Mouse (Mus musculus) midbrain, embryonic 11.5 days (tissue): ENCODE measurements around the gene Hdac11. TPM values are rescaled to one million over a fixed set of nuclear protein-coding genes. Genes with fewer than 3 reads are reported as not detected.

Experiments used
- ATAC-seq: fragments of 200-750 bp; cut with Nextera tagmentation; 2 replicates; pipeline ENCODE4 v1.8.0; 2017; ENCODE audit warnings: moderate TSS enrichment, moderate library complexity; ENCODE audit not compliant: low FRiP score
- DNase-seq: peaks from one replicate; pipeline ENCODE4 v3.0.0; 2015; ENCODE audit warnings: low spot score; ENCODE audit errors: missing footprints
- H3K27ac ChIP-seq: fragments of 300-500 bp; sonication (generic); 2 replicates; pipeline ENCODE4 v1.5.1; 2014; ENCODE audit warnings: low read depth, low read length
- H3K27me3 ChIP-seq: fragments of 300-500 bp; sonication (generic); 2 replicates; pipeline ENCODE4 v1.6.1; 2014; ENCODE audit warnings: mild to moderate bottlenecking, low read length, moderate library complexity, mixed read lengths; ENCODE audit not compliant: control insufficient read depth, insufficient read depth
- H3K36me3 ChIP-seq: fragments of 300-500 bp; sonication (generic); 2 replicates; pipeline ENCODE4 v1.6.1; 2014; ENCODE audit warnings: mild to moderate bottlenecking, low read length, moderate library complexity, mixed read lengths; ENCODE audit not compliant: control insufficient read depth, insufficient read depth
- H3K4me1 ChIP-seq: fragments of 300-500 bp; sonication (generic); 2 replicates; pipeline ENCODE4 v1.6.1; 2014; ENCODE audit warnings: low read length; ENCODE audit not compliant: control insufficient read depth, insufficient read depth
- H3K4me2 ChIP-seq: fragments of 300-500 bp; sonication (generic); 2 replicates; pipeline ENCODE4 v1.6.1; 2014; ENCODE audit warnings: mild to moderate bottlenecking, moderate library complexity
- H3K4me3 ChIP-seq: fragments of 300-500 bp; sonication (generic); 2 replicates; pipeline ENCODE4 v1.5.1; 2014; ENCODE audit warnings: low read depth, low read length
- H3K9ac ChIP-seq: fragments of 300-500 bp; sonication (generic); 2 replicates; pipeline ENCODE4 v1.6.1; 2014; ENCODE audit warnings: low read length
- H3K9me3 ChIP-seq: fragments of 300-500 bp; sonication (generic); 2 replicates; pipeline ENCODE4 v1.6.1; 2016; ENCODE audit warnings: low read length; ENCODE audit not compliant: control insufficient read depth
- WGBS: fragments of 180-500 bp; shearing (Covaris S2); extraction: QIAGEN DNeasy Blood & Tissue Kit; methylation state at CpG from one replicate; pipeline ENCODE4 v1.1.7; 2014; 5-methylcytosine and 5-hydroxymethylcytosine counted together
- polyA plus RNA-seq: library from polyadenylated mRNA; unstranded; fragments of >200 nt; fragmentation: Nextera tagmentation; extraction: Ambion mirVana; gene quantifications from 2 replicates; pipeline ENCODE4 v1.2.1, GENCODE M21; 2014

The Hdac11 gene
- polyA plus RNA-seq, 1 experiment from 2014 or later, result 13.0 TPM

DNA sequence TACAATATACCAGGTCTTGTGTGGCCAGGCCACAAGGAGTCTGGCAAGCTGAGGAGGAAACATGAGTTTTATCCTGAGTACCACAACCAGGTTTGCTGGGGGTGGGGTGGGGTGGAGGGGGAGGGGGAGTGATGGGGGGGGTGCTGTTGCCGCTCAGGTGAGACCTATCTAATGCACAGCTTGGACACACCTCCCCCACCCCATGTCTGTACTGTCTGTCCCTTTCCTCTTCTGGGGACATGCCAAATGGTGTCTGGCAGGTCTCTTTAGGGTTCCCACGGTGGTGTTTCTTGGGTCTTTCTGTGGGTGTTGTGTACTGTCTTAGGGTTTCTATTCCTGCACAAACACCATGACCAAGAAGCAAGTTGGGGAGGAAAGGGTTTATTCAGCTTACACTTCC is 4.5 kb downstream of the Hdac11 start:
- DNase-seq, result no peak
- ATAC-seq, result no peak
- H3K4me2 ChIP-seq, result no peak overlapping the region
- 94% methylated on average over 2 of the region's 2 CpGs for WGBS
- no peaks in the 10 kb centered on the region for H3K9me3 ChIP-seq
- no peaks in the 10 kb centered on the region for H3K36me3 ChIP-seq
- peaks cover 21% of the 10 kb centered on the region for H3K4me1 ChIP-seq
- no peak overlapping the region for H3K27ac ChIP-seq
- H3K4me3 ChIP-seq, result no peak overlapping the region
- H3K9ac ChIP-seq, result no peak overlapping the region
- no peaks in the 10 kb centered on the region for H3K27me3 ChIP-seq

DNA sequence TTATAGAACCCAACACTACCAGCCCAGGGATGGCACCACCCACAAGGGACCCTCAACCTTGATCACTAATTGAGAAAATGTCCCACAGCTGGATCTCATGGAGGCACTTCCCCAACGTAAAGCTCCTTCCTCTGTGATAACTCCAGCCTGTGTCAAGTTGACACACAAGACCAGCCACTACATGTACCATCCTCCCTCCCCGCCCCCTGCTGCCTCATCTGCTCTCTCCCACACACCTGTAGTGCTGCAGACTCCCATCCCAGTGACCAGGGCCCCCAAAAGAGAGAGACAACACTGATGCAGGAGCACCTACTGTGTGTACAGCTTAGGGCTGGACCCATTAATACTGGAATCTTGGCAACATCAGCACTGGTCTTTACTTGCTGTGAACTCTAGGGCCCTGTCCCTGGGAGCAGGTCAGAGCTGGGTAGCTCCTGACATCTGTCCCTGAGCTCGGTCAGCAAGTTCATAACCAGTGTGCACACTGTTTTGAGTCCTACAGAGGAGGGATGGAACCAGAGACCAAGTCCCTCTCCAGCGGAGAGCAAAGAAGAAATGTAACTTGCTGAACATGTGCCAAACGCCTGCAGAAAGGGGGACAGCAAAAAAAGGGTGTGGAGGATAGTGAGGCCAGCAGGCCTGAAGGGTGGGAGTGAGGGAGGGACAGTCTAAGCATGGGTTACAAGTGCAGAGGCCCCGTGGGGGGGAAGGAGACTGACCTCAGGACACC is 5.2 kb downstream of the Hdac11 start:
- H3K9me3 ChIP-seq, result no peaks in the 10 kb centered on the region
- peaks cover 17% of the 10 kb centered on the region for H3K4me1 ChIP-seq
- H3K27me3 ChIP-seq, result no peaks in the 10 kb centered on the region
- H3K36me3 ChIP-seq, result no peaks in the 10 kb centered on the region
- 82% methylated on average over 6 of the region's 6 CpGs for WGBS
- ATAC-seq (no peak), DNase-seq (no peak)
- no peak overlapping the region for H3K4me2 ChIP-seq
- H3K4me3 ChIP-seq, result no peak overlapping the region
- H3K9ac ChIP-seq, result no peak overlapping the region
- H3K27ac ChIP-seq, result no peak overlapping the region

DNA sequence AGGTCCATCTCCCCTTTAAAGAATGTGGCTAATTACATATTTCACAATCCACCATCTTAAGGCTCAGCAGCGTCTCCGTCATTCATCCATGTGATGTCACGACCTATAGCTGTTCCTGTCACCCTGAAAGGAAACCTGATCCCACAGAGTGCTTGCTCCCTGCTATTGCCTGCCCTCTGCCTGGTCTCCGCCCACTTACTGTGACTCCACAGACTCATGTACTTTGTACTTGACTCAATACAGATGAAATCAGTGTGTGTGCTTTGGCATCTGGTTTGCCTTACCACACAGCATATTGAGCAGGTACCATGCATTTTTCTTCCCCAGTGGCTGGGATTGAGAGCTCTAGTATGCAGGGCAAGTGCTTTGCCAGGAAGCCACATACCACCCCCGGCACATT is 5.8 kb downstream of the Hdac11 start:
- WGBS, result 85% methylated on average over 5 of the region's 5 CpGs
- H3K9ac ChIP-seq, result no peak overlapping the region
- no peak for DNase-seq
- no peak overlapping the region for H3K4me3 ChIP-seq
- no peak overlapping the region for H3K4me2 ChIP-seq
- H3K9me3 ChIP-seq, result no peaks in the 10 kb centered on the region
- H3K27ac ChIP-seq, result no peak overlapping the region
- H3K27me3 ChIP-seq, result no peaks in the 10 kb centered on the region
- no peak for ATAC-seq
- no peaks in the 10 kb centered on the region for H3K36me3 ChIP-seq
- H3K4me1 ChIP-seq, result peaks cover 14% of the 10 kb centered on the region

DNA sequence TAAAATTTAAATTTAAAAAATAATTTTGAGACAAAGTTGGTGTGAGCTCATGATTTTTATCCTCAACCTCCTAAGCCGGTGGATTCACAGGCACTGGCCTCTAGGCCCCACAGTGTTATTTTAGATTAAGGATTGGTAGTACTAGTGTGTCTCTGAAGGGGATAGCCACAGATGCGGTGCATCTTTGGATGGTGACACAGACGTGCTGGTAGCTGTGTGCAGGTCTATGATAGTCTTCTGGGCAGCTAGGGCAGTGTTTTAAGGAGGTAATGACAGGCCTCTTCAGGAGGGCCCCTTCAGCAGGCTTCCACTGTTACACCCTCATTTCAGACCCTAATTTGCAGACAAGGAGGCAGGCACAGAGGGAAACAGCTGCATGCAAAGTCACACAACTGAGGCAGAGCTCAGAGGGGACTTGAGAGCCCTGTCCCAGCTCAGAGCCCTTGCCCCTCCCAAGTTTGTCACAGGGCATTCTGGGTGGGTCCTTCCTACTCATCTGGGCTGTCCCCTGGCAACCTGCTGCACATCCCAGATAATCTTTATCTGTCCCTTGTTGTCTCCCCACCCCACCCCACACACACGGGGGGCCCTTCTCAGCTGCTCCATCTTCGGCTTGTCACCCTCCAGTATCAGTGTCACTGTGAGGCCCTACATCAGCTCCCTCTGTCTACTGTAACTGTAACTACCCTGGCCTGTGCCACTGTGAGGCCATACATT is 6.9 kb downstream of the Hdac11 start:
- Histone ChIP-seq H3K27ac (no peak overlapping the region), H3K4me2 (no peak overlapping the region), H3K9me3 (no peaks in the 10 kb centered on the region), H3K36me3 (no peaks in the 10 kb centered on the region), H3K9ac (no peak overlapping the region), H3K4me1 (peaks cover 9% of the 10 kb centered on the region), H3K4me3 (no peak overlapping the region), H3K27me3 (no peaks in the 10 kb centered on the region)
- WGBS, result 82% methylated on average over 5 of the region's 5 CpGs
- ATAC-seq, result 0 out of 2 replicates have a peak, but pooled peaks have one; percentile 12
- DNase-seq, result no peak

DNA sequence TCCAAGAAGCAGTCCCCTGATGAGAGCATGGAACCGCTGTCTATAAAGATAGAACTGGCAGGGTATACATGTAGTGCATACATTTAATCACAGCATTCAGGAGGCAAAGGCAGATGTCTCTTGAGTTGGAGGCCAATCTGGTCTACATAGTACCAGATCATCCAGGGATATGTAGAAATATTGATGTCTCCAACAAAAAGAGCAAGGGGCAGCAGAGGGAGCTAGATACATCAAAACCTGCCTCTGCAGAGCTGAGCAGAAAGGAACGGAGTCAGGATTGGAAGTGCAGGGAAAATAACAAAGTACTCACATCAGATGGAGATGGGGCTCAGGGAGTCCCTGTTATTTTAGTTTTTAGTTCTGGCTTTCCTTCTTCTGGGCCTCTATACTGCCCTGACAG is 8.1 kb downstream of the Hdac11 start:
- Histone ChIP-seq H3K27me3 (no peaks in the 10 kb centered on the region), H3K36me3 (no peaks in the 10 kb centered on the region), H3K27ac (no peak overlapping the region), H3K4me1 (0 out of 2 replicates have a peak, but pooled peaks cover 2% of the 10 kb centered on the region), H3K4me3 (no peak overlapping the region), H3K9me3 (no peaks in the 10 kb centered on the region), H3K9ac (no peak overlapping the region), H3K4me2 (no peak overlapping the region)
- WGBS, result 69% methylated on average over 2 of the region's 2 CpGs
- DNase-seq, result no peak
- no peak for ATAC-seq

DNA sequence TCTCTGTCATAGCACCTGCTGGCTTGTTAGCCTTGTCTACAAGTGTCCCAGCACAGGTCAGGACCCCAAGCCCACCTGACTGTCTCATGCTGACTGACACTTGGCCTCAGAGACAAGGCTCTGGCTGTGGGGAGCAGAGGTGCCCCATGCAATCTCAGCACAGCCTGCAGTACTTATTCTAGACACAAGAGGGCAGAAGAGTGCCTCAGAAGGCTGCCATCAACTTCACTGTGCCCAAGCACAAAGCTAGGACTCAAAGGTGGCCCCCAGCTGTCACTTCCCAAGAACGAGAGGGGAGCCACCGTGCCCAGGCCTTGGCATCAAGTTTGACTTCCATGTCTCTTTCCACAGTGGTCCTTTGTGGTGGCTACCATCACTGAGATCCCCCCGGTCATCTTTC is 8.7 kb downstream of the Hdac11 start:
- 35% methylated on average over 3 of the region's 3 CpGs for WGBS
- Histone ChIP-seq H3K9me3 (no peaks in the 10 kb centered on the region), H3K27ac (no peak overlapping the region), H3K36me3 (no peaks in the 10 kb centered on the region), H3K27me3 (no peaks in the 10 kb centered on the region), H3K4me1 (0 out of 2 replicates have a peak, but pooled peaks cover 2% of the 10 kb centered on the region), H3K4me2 (no peak overlapping the region), H3K9ac (no peak overlapping the region), H3K4me3 (no peak overlapping the region)
- ATAC-seq (peak; percentile 54; the same call in 1 of the 2 replicates), DNase-seq (peak; percentile 98)

DNA sequence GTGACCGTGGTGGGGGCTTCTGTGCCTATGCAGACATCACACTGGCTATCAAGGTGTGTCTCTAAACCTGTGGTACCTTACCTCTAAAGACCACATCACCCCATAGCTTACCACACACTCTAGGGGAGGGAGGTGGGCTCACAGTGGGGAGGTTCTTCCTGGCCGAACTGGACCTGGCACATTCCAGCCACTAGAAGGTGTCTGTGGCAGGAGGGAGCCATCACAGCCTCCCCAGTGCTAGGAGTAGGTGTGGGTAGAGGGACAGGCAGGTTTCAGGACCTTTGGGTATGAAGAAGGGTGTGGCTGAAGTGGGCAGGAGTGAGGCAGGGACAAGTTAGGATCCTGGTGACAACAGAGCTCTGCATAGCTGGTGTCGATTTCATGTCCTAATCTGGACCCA is 11.4 kb downstream of the Hdac11 start:
- H3K9ac ChIP-seq, result no peak overlapping the region
- H3K36me3 ChIP-seq, result no peaks in the 10 kb centered on the region
- ATAC-seq (0 out of 2 replicates have a peak, but pooled peaks have one; percentile 8), DNase-seq (no peak)
- H3K27me3 ChIP-seq, result no peaks in the 10 kb centered on the region
- no peak overlapping the region for H3K4me2 ChIP-seq
- H3K27ac ChIP-seq, result no peak overlapping the region
- WGBS, result 66% methylated on average over 3 of the region's 3 CpGs
- H3K4me3 ChIP-seq, result no peak overlapping the region
- no peaks in the 10 kb centered on the region for H3K9me3 ChIP-seq
- H3K4me1 ChIP-seq, result no peaks in the 10 kb centered on the region

DNA sequence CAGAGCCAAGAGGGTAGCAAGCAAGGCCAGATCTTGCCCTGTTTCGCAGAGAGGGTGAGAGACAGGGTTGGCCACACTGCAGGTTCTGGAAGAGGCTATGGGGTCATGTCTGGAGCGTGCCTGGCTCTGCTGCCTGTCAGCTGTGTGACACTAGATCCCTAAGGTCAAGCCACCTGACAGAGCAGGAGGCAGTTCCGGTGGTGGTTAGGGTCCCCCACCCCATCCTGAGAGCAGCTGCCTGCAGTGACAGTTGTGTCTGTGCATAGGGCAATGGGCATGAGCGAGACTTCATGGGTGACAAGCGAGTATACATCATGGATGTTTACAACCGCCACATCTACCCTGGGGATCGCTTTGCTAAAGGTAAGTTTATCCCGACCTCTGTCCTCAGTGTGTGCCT is 12.7 kb downstream of the Hdac11 start:
- Histone ChIP-seq H3K9me3 (no peaks in the 10 kb centered on the region), H3K4me1 (no peaks in the 10 kb centered on the region), H3K4me2 (no peak overlapping the region), H3K27ac (no peak overlapping the region), H3K27me3 (no peaks in the 10 kb centered on the region), H3K9ac (no peak overlapping the region), H3K36me3 (no peaks in the 10 kb centered on the region), H3K4me3 (no peak overlapping the region)
- 91% methylated on average over 8 of the region's 8 CpGs for WGBS
- no peak for DNase-seq
- no peak for ATAC-seq

DNA sequence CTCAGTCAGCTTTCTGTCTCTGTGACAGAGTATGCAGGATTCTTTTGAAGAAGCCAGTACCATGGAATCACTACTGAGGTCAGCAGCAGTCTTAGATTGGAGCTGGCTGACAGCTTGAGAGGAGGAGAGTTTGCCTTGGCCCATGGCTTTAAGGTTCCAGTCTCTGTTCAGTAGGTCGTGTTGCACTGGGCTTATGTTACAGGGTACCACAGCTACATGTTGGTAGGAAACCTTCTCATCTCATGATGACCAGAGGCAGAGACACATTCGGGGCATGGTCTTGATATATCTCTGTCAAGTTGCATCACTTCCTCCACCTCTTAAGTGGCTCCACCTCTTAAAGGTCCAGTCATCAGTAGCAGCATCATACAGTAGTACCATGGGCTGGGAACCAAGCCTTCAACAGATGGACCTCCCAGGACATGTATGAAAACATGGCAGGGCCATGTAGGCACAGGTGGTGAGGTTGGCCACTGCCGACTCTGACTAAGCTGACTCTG is 15.0 kb downstream of the Hdac11 start:
- Histone ChIP-seq H3K27ac (no peak overlapping the region), H3K9ac (no peak overlapping the region), H3K36me3 (no peaks in the 10 kb centered on the region), H3K4me1 (no peaks in the 10 kb centered on the region), H3K27me3 (no peaks in the 10 kb centered on the region), H3K4me3 (no peak overlapping the region), H3K4me2 (no peak overlapping the region), H3K9me3 (no peaks in the 10 kb centered on the region)
- ATAC-seq, result no peak
- WGBS, result 84% methylated on average over 3 of the region's 3 CpGs
- no peak for DNase-seq
